Mouse (Mus musculus) ES-CJ7 (cell line): ENCODE results near the gene Cdh22.
A peak's percentile ranks its signal among the peaks of the same experiment; 100 is the strongest.

Source experiments
- DNase-seq: peaks from one replicate; pipeline ENCODE4 v3.0.0; 2011; ENCODE audit warnings: low read depth, low spot score

The Cdh22 gene

GRCm38 (mm10) chr2:165250903-165251302 is 16.2 kb upstream of the Cdh22 start:
- no peak for DNase-seq

- no peak for DNase-seq
Observed at GRCm38 (mm10) chr2:165248967-165249366, 14.3 kb upstream of the Cdh22 start.

- DNase-seq = no peak
Observed at GRCm38 (mm10) chr2:165246349-165246748, 11.7 kb upstream of the Cdh22 start.

- no peak for DNase-seq
Observed at GRCm38 (mm10) chr2:165243122-165243720, 8.6 kb upstream of the Cdh22 start.

- no peak for DNase-seq
Observed at GRCm38 (mm10) chr2:165242575-165242974, 7.9 kb upstream of the Cdh22 start.

GRCm38 (mm10) chr2:165241786-165242185 is 7.1 kb upstream of the Cdh22 start:
- DNase-seq = no peak

- DNase-seq = no peak
Observed at GRCm38 (mm10) chr2:165240371-165240770, 5.7 kb upstream of the Cdh22 start.

GRCm38 (mm10) chr2:165239533-165240144 is 5.0 kb upstream of the Cdh22 start:
- DNase-seq = peak; percentile 50

GRCm38 (mm10) chr2:165238416-165239145 is 3.9 kb upstream of the Cdh22 start:
- no peak for DNase-seq

- no peak for DNase-seq
Observed at GRCm38 (mm10) chr2:165234291-165234612, 401 bp downstream of the Cdh22 start.

GRCm38 (mm10) chr2:165233491-165234290 is 962 bp downstream of the Cdh22 start:
- peak; percentile 54 for DNase-seq

GRCm38 (mm10) chr2:165229050-165229449 is 5.6 kb downstream of the Cdh22 start:
- no peak for DNase-seq

GRCm38 (mm10) chr2:165223837-165224236 is 10.8 kb downstream of the Cdh22 start:
- no peak for DNase-seq

GRCm38 (mm10) chr2:165221952-165222351 is 12.7 kb downstream of the Cdh22 start:
- DNase-seq = peak; percentile 78

GRCm38 (mm10) chr2:165220347-165220945 is 14.2 kb downstream of the Cdh22 start:
- DNase-seq = no peak

- no peak for DNase-seq
Observed at GRCm38 (mm10) chr2:165218954-165219353, 15.7 kb downstream of the Cdh22 start.

- DNase-seq = no peak
Observed at GRCm38 (mm10) chr2:165217361-165218149, 17.1 kb downstream of the Cdh22 start.

- DNase-seq = peak; percentile 79
Observed at GRCm38 (mm10) chr2:165215103-165215951, 19.3 kb downstream of the Cdh22 start.

GRCm38 (mm10) chr2:165211426-165212079 is 23.1 kb downstream of the Cdh22 start:
- peak; percentile 47 for DNase-seq

GRCm38 (mm10) chr2:165210948-165211347 is 23.7 kb downstream of the Cdh22 start:
- DNase-seq = no peak
